Mouse (Mus musculus): Measurements from ENCODE around the gene Olfr1012.
"Not testable (repeated sequence)": the region's sequence is repeated elsewhere in the genome, so short reads cannot be mapped to it uniquely, and the experiment has no call there.

Gene Olfr1012

GRCm38 (mm10) chr2:85762666-85763065 is at the start of gene Olfr1012:
Gene Olfr1012, minus strand, starts transcription at chr2:85762766.
- no peak for DNase-seq (ENCODE audit: low read depth)

- no peak for DNase-seq (ENCODE audit: low read depth)
Observed at GRCm38 (mm10) chr2:85804501-85804900, 41.9 kb upstream of the Olfr1012 start.

GRCm38 (mm10) chr2:85802444-85802843 is 39.9 kb upstream of the Olfr1012 start, which contains the start of gene Olfr1016:
Gene Olfr1016, minus strand, starts transcription at chr2:85802544.
- no peak for DNase-seq (ENCODE audit: low read depth)

- DNase-seq (ENCODE audit: low read depth), result no peak
Observed at GRCm38 (mm10) chr2:85792331-85792730, 29.8 kb upstream of the Olfr1012 start.

DNA sequence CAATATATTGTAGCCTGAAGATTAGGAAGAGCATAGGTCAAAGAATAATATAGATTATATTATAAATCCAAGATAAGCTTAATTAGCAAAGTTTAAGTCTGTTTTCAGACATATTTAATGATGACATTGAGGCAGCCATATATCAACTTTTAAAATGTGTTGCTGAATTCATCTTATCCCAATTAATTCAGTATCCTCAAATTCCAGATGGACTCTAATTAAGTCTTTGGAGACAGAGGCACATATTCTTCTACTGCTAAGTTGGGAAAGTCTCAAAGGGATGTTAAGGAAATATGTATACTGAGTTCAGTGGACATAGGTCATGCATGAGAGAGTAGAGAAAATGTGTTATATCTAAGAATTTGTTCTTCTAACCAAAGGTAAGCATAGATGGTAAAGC is 19.2 kb upstream of the Olfr1012 start, which contains the start of gene Olfr1015:
Olfr1015 (plus strand) TSS at position 301 of the 400 bp plus-strand sequence.
- DNase-seq (ENCODE audit: low read depth), result no peak

DNA sequence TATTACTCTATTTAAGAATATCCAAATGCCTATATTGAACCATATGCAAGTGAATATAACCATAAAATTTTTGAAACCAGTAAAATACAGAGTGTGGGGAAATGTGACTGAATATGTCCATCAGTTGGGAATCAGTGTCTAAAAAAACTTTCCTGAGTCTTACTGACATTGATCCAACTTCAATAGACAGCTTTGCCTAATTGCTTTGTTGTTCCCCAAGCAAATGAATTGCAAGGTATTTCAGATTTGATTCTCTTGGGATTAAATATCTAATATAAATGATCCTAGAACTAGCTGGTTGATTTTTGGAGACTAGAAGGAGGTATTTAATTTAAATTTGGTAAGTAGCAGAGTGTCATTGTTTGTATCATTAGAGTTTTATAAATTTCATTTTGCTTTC is 9.8 kb upstream of the Olfr1012 start, which contains the start of gene Olfr1014:
Olfr1014 (plus strand) TSS at position 301 of the 400 bp plus-strand sequence.
- DNase-seq (ENCODE audit: low read depth), result no peak

DNA sequence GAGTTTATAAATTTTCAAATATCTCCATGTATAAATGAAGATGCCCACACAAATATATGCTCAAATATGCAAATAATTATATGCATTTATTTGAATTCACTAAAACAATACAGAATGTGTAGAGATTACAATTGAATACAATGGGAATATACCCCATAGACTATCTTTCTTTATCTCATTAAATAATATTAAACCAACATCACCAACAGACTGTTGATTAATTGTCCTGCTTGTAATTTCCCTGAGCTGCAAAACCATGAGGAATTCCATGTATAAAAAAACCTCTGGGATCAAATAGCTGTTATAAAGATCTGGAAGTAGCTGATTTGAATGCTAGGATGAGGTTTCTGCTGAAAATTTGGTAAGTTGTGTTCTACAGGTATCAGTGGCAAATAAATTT is 4.2 kb upstream of the Olfr1012 start, which contains the start of gene Olfr1013:
Olfr1013 (plus strand) TSS at position 301 of the 400 bp plus-strand sequence.
- DNase-seq (ENCODE audit: low read depth), result no peak

DNA sequence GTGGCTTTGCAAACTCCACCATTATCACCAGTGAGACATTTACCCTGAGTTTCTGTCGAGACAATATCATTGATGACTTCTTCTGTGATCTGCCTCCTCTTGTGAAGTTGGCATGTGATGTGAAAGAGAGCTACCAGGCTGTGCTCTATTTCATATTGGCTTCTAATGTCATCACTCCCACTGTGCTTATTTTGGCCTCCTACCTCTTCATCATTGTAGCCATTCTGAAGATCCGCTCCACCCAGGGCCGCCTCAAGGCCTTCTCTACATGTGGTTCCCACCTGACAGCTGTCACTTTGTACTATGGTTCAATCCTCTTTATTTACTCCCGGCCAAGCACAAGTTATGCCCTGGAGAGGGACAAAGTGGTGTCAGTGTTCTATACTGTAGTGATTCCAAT is 8.7 kb downstream of the Olfr1012 start:
- DNase-seq (ENCODE audit: low read depth), result no peak

- DNase-seq (ENCODE audit: low read depth), result peak; percentile 53
Observed at GRCm38 (mm10) chr2:85725793-85726192, 36.8 kb downstream of the Olfr1012 start.

GRCm38 (mm10) chr2:85715119-85715518 is 47.4 kb downstream of the Olfr1012 start, which contains the start of gene Olfr1009:
Gene Olfr1009, plus strand, starts transcription at chr2:85715419.
- DNase-seq (ENCODE audit: low read depth), result no peak

- DNase-seq (ENCODE audit: low read depth), result no peak
Observed at GRCm38 (mm10) chr2:85711159-85711558, 51.4 kb downstream of the Olfr1012 start.

- not testable (repeated sequence) for DNase-seq (ENCODE audit: low read depth)
Observed at GRCm38 (mm10) chr2:85710680-85711079, 51.9 kb downstream of the Olfr1012 start.

Measured in 416B (cell line).